Mouse (Mus musculus) Patski (cell line): ENCODE measurements around the gene Ctsz. TPM values are rescaled to one million over a fixed set of nuclear protein-coding genes. Genes with fewer than 3 reads are reported as not detected.
A peak's percentile ranks its signal among the peaks of the same experiment; 100 is the strongest.

ENCODE experiments used
- ATAC-seq: fragments of 100-300 bp; one replicate; pipeline ENCODE4 v1.8.0; 2021
- CTCF ChIA-PET: fragments of 350-600 bp; sonication (Branson Sonifier 250); formaldehyde crosslinking; loops from one replicate; lab custom pipeline; 2022; ENCODE audit warnings: inconsistent platforms; lab: Charles Lee
- POLR2A ChIA-PET: fragments of 350-600 bp; sonication (Branson Sonifier 250); formaldehyde crosslinking; loops from one replicate; lab custom pipeline; 2022; ENCODE audit warnings: antibody characterized with exemption, inconsistent platforms; lab: Charles Lee
- DNase-seq: peaks from one replicate; pipeline ENCODE4 v3.0.0-alpha.2; 2011; ENCODE audit warnings: low read depth, low spot score
- H3K27me3 ChIP-seq: fragments of 371-371 bp; one replicate; pipeline ENCODE4 v1.5.1; 2021
- CTCF ChIP-seq: fragments of 100-300 bp; IDR thresholded peaks from one replicate; pipeline ENCODE4 v1.5.1; 2021
- in situ Hi-C: fragments of 300-500 bp; cut with MboI; formaldehyde crosslinking; loops from 3 replicates; pipeline ENCODE4 v1.11.1; 2018; ENCODE audit warnings: low pct_unique_long_range_greater_than_20kb, mixed read lengths
- polyA plus RNA-seq: library from polyadenylated mRNA; unstranded; gene quantifications from one replicate; pipeline ENCODE4 v1.2.3, GENCODE M21; 2021

The Ctsz gene
- polyA plus RNA-seq, 1 experiment from 2014 or later = 0.09 TPM

- ATAC-seq (peak; percentile 100), DNase-seq (no peak)
- ChIA-PET CTCF (no interaction called here), POLR2A (interaction anchor here (1.5 kb wide), 1 partner anchor 9 kb away, joined by 5 read pairs; the partner anchor contains the start of gene Prelid3b)
- H3K27me3 ChIP-seq = no peaks in the 10 kb centered on the region
- no peak for TF ChIP-seq CTCF
- in situ Hi-C loops = loop anchor here (25.0 kb wide), 1 partner anchor 377 kb away; the partner anchor contains the start of gene Stx16
These were observed 25.1 kb upstream of the Ctsz start, which contains the start of gene Atp5e for GRCm38 (mm10) chr2:174463789-174464523. TSS of gene Atp5e (minus strand) at chr2:174464105.

GRCm38 (mm10) chr2:174463370-174463769 is 24.5 kb upstream of the Ctsz start:
- CTCF ChIA-PET = no interaction called here
- DNase-seq (no peak), ATAC-seq (peak; percentile 14)
- POLR2A ChIA-PET = interaction anchor here (0.7 to 1.5 kb wide), 2 partner anchors 9 to 14 kb away, joined by 3 to 5 read pairs; partner anchors contain the start of gene Prelid3b
- in situ Hi-C loops = loop anchor here (25.0 kb wide), 1 partner anchor 376 kb away; the partner anchor contains the start of gene Stx16
- no peak for TF ChIP-seq CTCF
- H3K27me3 ChIP-seq = no peaks in the 10 kb centered on the region

- CTCF ChIA-PET = interaction anchor here (1.1 to 3.0 kb wide), 3 partner anchors 12 to 216 kb away, joined by 3 to 12 read pairs (median 3); partner anchors contain the start of gene Nelfcd
- H3K27me3 ChIP-seq = no peaks in the 10 kb centered on the region
- in situ Hi-C loops = loop anchor here (25.0 kb wide), 1 partner anchor 372 kb away; the partner anchor contains the start of gene Stx16
- POLR2A ChIA-PET = no interaction called here
- TF ChIP-seq CTCF = no peak
- ATAC-seq = no peak
- no peak for DNase-seq
These were observed 20.5 kb upstream of the Ctsz start for GRCm38 (mm10) chr2:174459365-174459764.

- no peaks in the 10 kb centered on the region for H3K27me3 ChIP-seq
- in situ Hi-C loops = loop anchor here (25.0 kb wide), 1 partner anchor 366 kb away; the partner anchor contains the start of gene Stx16
- POLR2A ChIA-PET = no interaction called here
- TF ChIP-seq CTCF = no peak
- ATAC-seq = no peak
- CTCF ChIA-PET = interaction anchor here (1.3 kb wide), 1 partner anchor 9 kb away, joined by 4 read pairs; no protein-coding TSS in a partner anchor
- no peak for DNase-seq
These were observed 14.8 kb upstream of the Ctsz start for GRCm38 (mm10) chr2:174453681-174454080.

- in situ Hi-C loops = loop anchor here (25.0 kb wide), 1 partner anchor 363 kb away; the partner anchor contains the start of gene Stx16
- TF ChIP-seq CTCF = no peak
- ChIA-PET POLR2A (interaction anchor here (1.1 kb wide), 1 partner anchor 13 kb away, joined by 3 read pairs; no protein-coding TSS in a partner anchor), CTCF (no interaction called here)
- ATAC-seq (no peak), DNase-seq (no peak)
- H3K27me3 ChIP-seq = no peaks in the 10 kb centered on the region
These were observed 11.5 kb upstream of the Ctsz start, which contains the start of gene Tubb1 for GRCm38 (mm10) chr2:174450353-174450752. TSS of gene Tubb1 (plus strand) at chr2:174450695.

GRCm38 (mm10) chr2:174448405-174448804 is 9.6 kb upstream of the Ctsz start:
- H3K27me3 ChIP-seq = no peaks in the 10 kb centered on the region
- ChIA-PET POLR2A (no interaction called here), CTCF (interaction anchor here (3.4 kb wide), 1 partner anchor 10 kb away, joined by 12 read pairs; no protein-coding TSS in a partner anchor)
- ATAC-seq (no peak), DNase-seq (no peak)
- TF ChIP-seq CTCF = no peak
- in situ Hi-C loops = no loop called here

- in situ Hi-C loops = no loop called here
- ATAC-seq (no peak), DNase-seq (no peak)
- CTCF ChIA-PET = interaction anchor here (3.4 kb wide), 1 partner anchor 11 kb away, joined by 12 read pairs; no protein-coding TSS in a partner anchor
- no peak for TF ChIP-seq CTCF
- no peaks in the 10 kb centered on the region for H3K27me3 ChIP-seq
- POLR2A ChIA-PET = no interaction called here
These were observed 8.1 kb upstream of the Ctsz start for GRCm38 (mm10) chr2:174446905-174447304.

GRCm38 (mm10) chr2:174446492-174446891 is 7.7 kb upstream of the Ctsz start:
- DNase-seq = no peak
- in situ Hi-C loops = no loop called here
- ChIA-PET CTCF (interaction anchor here (3.4 kb wide), 1 partner anchor 12 kb away, joined by 12 read pairs; no protein-coding TSS in a partner anchor), POLR2A (no interaction called here)
- ATAC-seq = no peak
- H3K27me3 ChIP-seq = no peaks in the 10 kb centered on the region
- TF ChIP-seq CTCF = no peak

GRCm38 (mm10) chr2:174445018-174445417 is 6.2 kb upstream of the Ctsz start:
- no peak for ATAC-seq
- ChIA-PET CTCF (interaction anchor here (1.5 to 1.6 kb wide), 2 partner anchors 9 kb away, joined by 3 to 4 read pairs; no protein-coding TSS in a partner anchor), POLR2A (interaction anchor here (1.0 kb wide), 1 partner anchor 12 kb away, joined by 3 read pairs; no protein-coding TSS in a partner anchor)
- H3K27me3 ChIP-seq = no peaks in the 10 kb centered on the region
- TF ChIP-seq CTCF = no peak
- in situ Hi-C loops = no loop called here
- no peak for DNase-seq

GRCm38 (mm10) chr2:174444359-174444758 is 5.5 kb upstream of the Ctsz start:
- DNase-seq (no peak), ATAC-seq (no peak)
- no peaks in the 10 kb centered on the region for H3K27me3 ChIP-seq
- ChIA-PET POLR2A (no interaction called here), CTCF (interaction anchor here (1.0 to 1.6 kb wide), 3 partner anchors 9 to 124 kb away, joined by 3 to 4 read pairs (median 3); no protein-coding TSS in a partner anchor)
- no peak for TF ChIP-seq CTCF
- in situ Hi-C loops = no loop called here
